Mouse (Mus musculus): ENCODE results near the gene Arl5b.

Arl5b gene

GRCm38 (mm10) chr2:15049117-15049873 is at the start of gene Arl5b:
Gene Arl5b (plus strand): TSS chr2:15049395.
- peak; percentile 90 for DNase-seq (ENCODE audit: inconsistent ontology term)

- no peak for DNase-seq (ENCODE audit: inconsistent ontology term)
Observed at GRCm38 (mm10) chr2:15007531-15007930, 41.7 kb upstream of the Arl5b start.

- no peak for DNase-seq (ENCODE audit: inconsistent ontology term)
Observed at GRCm38 (mm10) chr2:15008072-15008471, 41.1 kb upstream of the Arl5b start.

- no peak for DNase-seq (ENCODE audit: inconsistent ontology term)
Observed at GRCm38 (mm10) chr2:15026817-15027216, 22.4 kb upstream of the Arl5b start.

GRCm38 (mm10) chr2:15027816-15028215 is 21.4 kb upstream of the Arl5b start:
- no peak for DNase-seq (ENCODE audit: inconsistent ontology term)

- no peak for DNase-seq (ENCODE audit: inconsistent ontology term)
Observed at GRCm38 (mm10) chr2:15038705-15039104, 10.5 kb upstream of the Arl5b start.

GRCm38 (mm10) chr2:15040326-15040725 is 8.9 kb upstream of the Arl5b start:
- DNase-seq (ENCODE audit: inconsistent ontology term): no peak

GRCm38 (mm10) chr2:15054496-15054895 is 5.3 kb downstream of the Arl5b start:
- no peak for DNase-seq (ENCODE audit: inconsistent ontology term)

- DNase-seq (ENCODE audit: inconsistent ontology term): peak; percentile 99
Observed at GRCm38 (mm10) chr2:15054945-15055637, 5.9 kb downstream of the Arl5b start, which contains the start of gene Nsun6. Gene Nsun6 (minus strand): TSS chr2:15055069.

GRCm38 (mm10) chr2:15055741-15056151 is 6.6 kb downstream of the Arl5b start:
- DNase-seq (ENCODE audit: inconsistent ontology term): no peak

- DNase-seq (ENCODE audit: inconsistent ontology term): no peak
Observed at GRCm38 (mm10) chr2:15058227-15058626, 9.0 kb downstream of the Arl5b start.

- DNase-seq (ENCODE audit: inconsistent ontology term): no peak
Observed at GRCm38 (mm10) chr2:15060856-15061255, 11.7 kb downstream of the Arl5b start.

GRCm38 (mm10) chr2:15063815-15064214 is 14.6 kb downstream of the Arl5b start:
- no peak for DNase-seq (ENCODE audit: inconsistent ontology term)

GRCm38 (mm10) chr2:15064380-15065269 is 15.4 kb downstream of the Arl5b start:
- DNase-seq (ENCODE audit: inconsistent ontology term): peak; percentile 47

- DNase-seq (ENCODE audit: inconsistent ontology term): no peak
Observed at GRCm38 (mm10) chr2:15065447-15065846, 16.3 kb downstream of the Arl5b start.

GRCm38 (mm10) chr2:15067091-15067490 is 17.9 kb downstream of the Arl5b start:
- DNase-seq (ENCODE audit: inconsistent ontology term): no peak

GRCm38 (mm10) chr2:15083702-15084101 is 34.5 kb downstream of the Arl5b start:
- DNase-seq (ENCODE audit: inconsistent ontology term): no peak

GRCm38 (mm10) chr2:15087308-15087707 is 38.1 kb downstream of the Arl5b start:
- DNase-seq (ENCODE audit: inconsistent ontology term): no peak

- DNase-seq (ENCODE audit: inconsistent ontology term): peak; percentile 77
Observed at GRCm38 (mm10) chr2:15096514-15097090, 47.4 kb downstream of the Arl5b start.

- no peak for DNase-seq (ENCODE audit: inconsistent ontology term)
Observed at GRCm38 (mm10) chr2:15104386-15104785, 55.2 kb downstream of the Arl5b start.

GRCm38 (mm10) chr2:15111290-15111689 is 62.1 kb downstream of the Arl5b start:
- DNase-seq (ENCODE audit: inconsistent ontology term): no peak

Data from Muller cell, postnatal 12 days (primary cell).